Mouse (Mus musculus) hindbrain, embryonic 11.5 days (tissue): Measurements from ENCODE around the gene Scgb1a1. TPM values are rescaled to one million over a fixed set of nuclear protein-coding genes. Genes with fewer than 3 reads are reported as not detected.
"Not testable (repeated sequence)": the region's sequence is repeated elsewhere in the genome, so short reads cannot be mapped to it uniquely, and the experiment has no call there.

Experiments
- ATAC-seq: fragments of 200-750 bp; cut with Nextera tagmentation; 2 replicates; pipeline ENCODE4 v1.8.0; 2017; ENCODE audit warnings: mild to moderate bottlenecking, moderate TSS enrichment, moderate library complexity; ENCODE audit not compliant: low FRiP score
- DNase-seq: peaks from one replicate; pipeline ENCODE4 v3.0.0-alpha.2; 2015; ENCODE audit warnings: low spot score
- H3K27ac ChIP-seq: fragments of 300-500 bp; sonication (generic); 2 replicates; pipeline ENCODE4 v1.5.1; 2014; ENCODE audit warnings: mild to moderate bottlenecking, low read depth, low read length
- H3K27me3 ChIP-seq: fragments of 300-500 bp; sonication (generic); 2 replicates; pipeline ENCODE4 v1.6.1; 2014; ENCODE audit warnings: mild to moderate bottlenecking, low read length, moderate library complexity, mixed read lengths; ENCODE audit not compliant: control insufficient read depth, insufficient read depth
- H3K36me3 ChIP-seq: fragments of 300-500 bp; sonication (generic); 2 replicates; pipeline ENCODE4 v1.6.1; 2014; ENCODE audit warnings: mild to moderate bottlenecking, low read length, moderate library complexity, mixed read lengths; ENCODE audit not compliant: control insufficient read depth, insufficient read depth
- H3K4me1 ChIP-seq: fragments of 300-500 bp; sonication (generic); replicated peaks from 2 replicates; pipeline ENCODE4 v1.6.1; 2014; ENCODE audit warnings: low read length, mixed read lengths; ENCODE audit not compliant: control insufficient read depth, insufficient read depth
- H3K4me2 ChIP-seq: fragments of 300-500 bp; sonication (generic); replicated peaks from 2 replicates; pipeline ENCODE4 v1.6.1; 2014; ENCODE audit warnings: mild to moderate bottlenecking, low read depth, low read length
- H3K4me3 ChIP-seq: fragments of 300-500 bp; sonication (generic); 2 replicates; pipeline ENCODE4 v1.5.1; 2014; ENCODE audit warnings: low read depth, low read length
- H3K9ac ChIP-seq: fragments of 300-500 bp; sonication (generic); 2 replicates; pipeline ENCODE4 v1.6.1; 2014; ENCODE audit warnings: low read depth, low read length
- H3K9me3 ChIP-seq: fragments of 300-500 bp; sonication (generic); 2 replicates; pipeline ENCODE4 v1.6.1; 2016; ENCODE audit warnings: low read length; ENCODE audit not compliant: control insufficient read depth
- WGBS: fragments of 180-500 bp; shearing (Covaris S2); extraction: QIAGEN DNeasy Blood & Tissue Kit; methylation state at CpG from one replicate; pipeline ENCODE4 v1.1.7; 2014; 5-methylcytosine and 5-hydroxymethylcytosine counted together
- polyA plus RNA-seq: library from polyadenylated mRNA; unstranded; fragments of >200 nt; fragmentation: Nextera tagmentation; extraction: Ambion mirVana; gene quantifications from 2 replicates; pipeline ENCODE4 v1.2.1, GENCODE M21; 2014

Gene Scgb1a1
- polyA plus RNA-seq, 1 experiment from 2014 or later = not detected

GRCm38 (mm10) chr19:9090191-9090590, 2.4 kb upstream of the Scgb1a1 start:
- Histone ChIP-seq H3K36me3 (no peaks in the 10 kb centered on the region), H3K4me1 (no peaks in the 10 kb centered on the region), H3K27me3 (no peaks in the 10 kb centered on the region), H3K27ac (no peak overlapping the region), H3K4me3 (no peak overlapping the region), H3K9me3 (no peaks in the 10 kb centered on the region), H3K9ac (no peak overlapping the region), H3K4me2 (no peak overlapping the region)
- WGBS = 77% methylated on average over 4 of the region's 4 CpGs
- DNase-seq (no peak), ATAC-seq (no peak)

- H3K27ac ChIP-seq, H3K36me3 ChIP-seq, H3K9me3 ChIP-seq, ATAC-seq, H3K9ac ChIP-seq, H3K4me2 ChIP-seq, H3K4me1 ChIP-seq, H3K27me3 ChIP-seq, H3K4me3 ChIP-seq, DNase-seq: not testable (repeated sequence)
- 86% methylated on average over 2 of the region's 2 CpGs for WGBS
These were observed 3.9 kb downstream of the Scgb1a1 start for GRCm38 (mm10) chr19:9083892-9084291.

- WGBS = 85% methylated on average over 2 of the region's 2 CpGs
- H3K4me1 ChIP-seq = no peaks in the 10 kb centered on the region
- H3K36me3 ChIP-seq = no peaks in the 10 kb centered on the region
- no peak overlapping the region for H3K4me2 ChIP-seq
- no peak overlapping the region for H3K4me3 ChIP-seq
- H3K27me3 ChIP-seq = no peaks in the 10 kb centered on the region
- DNase-seq (no peak), ATAC-seq (no peak; the same call in none of the 2 replicates)
- H3K27ac ChIP-seq = no peak overlapping the region
- no peaks in the 10 kb centered on the region for H3K9me3 ChIP-seq
- H3K9ac ChIP-seq = peak overlapping the region; percentile 21; the same call in 1 of the 2 replicates
These were observed 4.8 kb downstream of the Scgb1a1 start for GRCm38 (mm10) chr19:9083010-9083355.

GRCm38 (mm10) chr19:9082191-9083009, 5.4 kb downstream of the Scgb1a1 start:
- Histone ChIP-seq H3K36me3 (no peaks in the 10 kb centered on the region), H3K4me1 (no peaks in the 10 kb centered on the region), H3K4me3 (no peak overlapping the region), H3K9ac (peak overlapping the region; percentile 21; the same call in 1 of the 2 replicates), H3K9me3 (no peaks in the 10 kb centered on the region), H3K27me3 (no peaks in the 10 kb centered on the region), H3K4me2 (no peak overlapping the region), H3K27ac (no peak overlapping the region)
- peak; percentile 95 for DNase-seq
- whole genome bisulfite sequencing = 17% methylated on average over 23 of the region's 23 CpGs
- ATAC-seq = peak; percentile 95

GRCm38 (mm10) chr19:9081311-9082190, 6.2 kb downstream of the Scgb1a1 start:
- 86% methylated on average over 14 of the region's 14 CpGs for WGBS
- DNase-seq (no peak), ATAC-seq (peak; percentile 48)
- H3K27ac ChIP-seq = no peak overlapping the region
- H3K36me3 ChIP-seq = no peaks in the 10 kb centered on the region
- no peak overlapping the region for H3K4me2 ChIP-seq
- no peak overlapping the region for H3K9ac ChIP-seq
- no peak overlapping the region for H3K4me3 ChIP-seq
- no peaks in the 10 kb centered on the region for H3K9me3 ChIP-seq
- no peaks in the 10 kb centered on the region for H3K27me3 ChIP-seq
- no peaks in the 10 kb centered on the region for H3K4me1 ChIP-seq

- Histone ChIP-seq H3K36me3 (no peaks in the 10 kb centered on the region), H3K9me3 (no peaks in the 10 kb centered on the region), H3K27ac (no peak overlapping the region), H3K9ac (no peak overlapping the region), H3K4me1 (no peaks in the 10 kb centered on the region), H3K4me3 (no peak overlapping the region), H3K4me2 (no peak overlapping the region), H3K27me3 (no peaks in the 10 kb centered on the region)
- ATAC-seq (no peak), DNase-seq (no peak)
- 40% methylated on average over 7 of the region's 7 CpGs for WGBS
These were observed 7.8 kb downstream of the Scgb1a1 start for GRCm38 (mm10) chr19:9079916-9080315.

GRCm38 (mm10) chr19:9076982-9077660, 10.6 kb downstream of the Scgb1a1 start:
- Histone ChIP-seq H3K4me3 (no peak overlapping the region), H3K27me3 (no peaks in the 10 kb centered on the region), H3K9me3 (no peaks in the 10 kb centered on the region), H3K4me2 (no peak overlapping the region), H3K4me1 (no peaks in the 10 kb centered on the region), H3K36me3 (no peaks in the 10 kb centered on the region), H3K9ac (no peak overlapping the region), H3K27ac (no peak overlapping the region)
- no peak for ATAC-seq
- WGBS = 72% methylated on average over 4 of the region's 4 CpGs
- no peak for DNase-seq

- H3K4me1 ChIP-seq = no peaks in the 10 kb centered on the region
- H3K36me3 ChIP-seq = no peaks in the 10 kb centered on the region
- H3K27me3 ChIP-seq = no peaks in the 10 kb centered on the region
- no peak overlapping the region for H3K4me2 ChIP-seq
- no peak for ATAC-seq
- no peak overlapping the region for H3K27ac ChIP-seq
- no peaks in the 10 kb centered on the region for H3K9me3 ChIP-seq
- no peak overlapping the region for H3K4me3 ChIP-seq
- WGBS = 88% methylated on average over 3 of the region's 3 CpGs
- no peak for DNase-seq
- H3K9ac ChIP-seq = no peak overlapping the region
These were observed 11.7 kb downstream of the Scgb1a1 start for GRCm38 (mm10) chr19:9076035-9076434.
